Mouse (Mus musculus) ovary, adult 10 weeks (tissue): ENCODE measurements around the gene Vmn2r114. TPM values are rescaled to one million over a fixed set of nuclear protein-coding genes. Genes with fewer than 3 reads are reported as not detected.

ENCODE experiments used
- polyA plus RNA-seq: library from polyadenylated mRNA; stranded (reverse); fragments of 350-450 nt; fragmentation: Illumina TruSeq; extraction: RNeasy Lipid Tissue Mini Kit (QIAGEN cat#74804); gene quantifications from one replicate; pipeline ENCODE4 v1.2.3, GENCODE M21; 2014

Vmn2r114 gene
- not detected for polyA plus RNA-seq

DNA sequence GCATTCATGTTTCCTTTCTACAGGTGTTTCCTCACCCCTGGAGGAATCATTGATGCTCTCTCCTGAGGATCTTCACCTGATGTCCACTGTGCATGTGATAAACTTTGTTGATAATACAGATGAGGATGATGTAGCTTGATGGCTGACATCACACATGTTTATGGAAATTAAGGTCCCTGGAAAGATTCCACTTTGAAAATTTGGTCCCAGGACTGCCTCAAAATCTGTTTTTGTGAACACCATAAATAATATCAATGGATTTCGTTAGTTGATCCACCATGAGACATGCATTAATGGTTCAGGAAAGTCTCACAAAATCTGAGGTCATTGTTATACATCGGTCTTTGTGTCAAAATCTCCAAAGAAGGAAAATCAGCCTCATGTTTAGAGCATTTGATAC lies at the start of gene Vmn2r114:
TSS of gene Vmn2r114 (minus strand) at position 101 of the 400 bp plus-strand sequence.

DNA sequence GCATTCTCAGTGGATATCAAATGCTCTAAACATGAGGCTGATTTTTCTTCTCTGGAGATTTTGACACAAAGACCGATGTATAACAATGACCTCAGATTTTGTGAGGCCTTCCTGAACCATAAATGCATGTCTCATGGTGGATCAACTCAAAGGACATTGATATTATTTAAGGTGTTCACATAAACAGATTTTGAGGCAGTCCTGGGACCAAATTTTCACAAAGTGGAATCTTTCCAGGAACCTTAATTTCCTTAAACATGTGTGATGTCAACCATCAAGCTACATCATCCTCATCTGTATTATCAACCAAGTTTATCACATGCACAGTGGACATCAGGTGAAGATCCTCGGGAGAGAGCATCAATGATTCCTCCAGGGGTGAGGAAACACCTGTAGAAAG lies 31.1 kb upstream of the Vmn2r114 start, which contains the start of gene Vmn2r115:
TSS of gene Vmn2r115 (plus strand) at position 301 of the 400 bp plus-strand sequence.

Other genes with a start within 250 kb of the Vmn2r114 start
- 53.3 TPM for gene Zfp40, start 119.3 kb downstream of the Vmn2r114 start, polyA plus RNA-seq
- not detected for gene Vmn2r115, start 31.2 kb upstream of the Vmn2r114 start, polyA plus RNA-seq
- not detected for gene Vmn2r116, start 72.1 kb upstream of the Vmn2r114 start, polyA plus RNA-seq
- gene Vmn2r117, start 167.2 kb upstream of the Vmn2r114 start, polyA plus RNA-seq = not detected